Mouse (Mus musculus) embryonic stem cell, embryonic (primary cell): Measurements from ENCODE around the gene Polr2a.

Source experiments
- CTCF ChIA-PET, 4 experiments: fragments of 300-600 bp in 2 of 4; fragments of 350-600 bp in 2 of 4; sonication (Branson Sonifier 250); formaldehyde crosslinking; loops; one replicate each; lab custom pipeline; 2022; ENCODE audit warnings: inconsistent platforms in 2 of 4; lab: Charles Lee
- POLR2A ChIA-PET, 4 experiments: fragments of 300-600 bp in 2 of 4; fragments of 350-600 bp in 2 of 4; sonication (Branson Sonifier 250); formaldehyde crosslinking; loops; one replicate each; lab custom pipeline; 2022; ENCODE audit warnings: antibody characterized with exemption in 4 of 4, inconsistent platforms in 1 of 4; lab: Charles Lee

The Polr2a gene

GRCm38 (mm10) chr11:69795983-69796435 lies 37.6 kb upstream of the Polr2a start:
- ChIA-PET CTCF (interaction anchor here in 2 of 4 experiments (0.5 kb wide), 2 partner anchors 34 to 80 kb away, joined by 4 to 7 read pairs; partner anchors contain the start of gene Slc35g3 (in 1 of the 2)), POLR2A (interaction anchor here in 3 of 4 experiments (0.9 to 12.8 kb wide), 21 partner anchors 8 to 184 kb away, joined by 3 to 168 read pairs (median 5); partner anchors contain the start of genes Eif5a (in 2 of the 3), Nlgn2 (in 2 of the 3), Tmem102 (in 2 of the 3) and Tmem256 (in 2 of the 3))

GRCm38 (mm10) chr11:69795168-69795982 lies 36.9 kb upstream of the Polr2a start, which contains the start of gene Chrnb1:
Chrnb1 (minus strand) TSS chr11:69795943.
- ChIA-PET POLR2A (interaction anchor here in 3 of 4 experiments (0.6 to 12.8 kb wide), 48 partner anchors 8 to 216 kb away, joined by 3 to 168 read pairs (median 4); partner anchors contain the start of genes Eif5a (in 2 of the 3), Tmem102 (in 2 of the 3), Wrap53 (in 2 of the 3) and Ctdnep1 (in 1 of the 3)), CTCF (interaction anchor here in 3 of 4 experiments (0.6 to 1.1 kb wide), 12 partner anchors 9 to 210 kb away, joined by 3 to 10 read pairs (median 4); partner anchors contain the start of gene Acap1 (in 1 of the 3))

- CTCF ChIA-PET: no interaction called here
- POLR2A ChIA-PET: interaction anchor here (0.5 to 2.5 kb wide), 15 partner anchors 9 to 212 kb away, joined by 3 to 8 read pairs (median 4); partner anchors contain the start of genes Polr2a (in 1 of the 4) and Tmem256 (in 1 of the 4)
These were observed 35.0 kb upstream of the Polr2a start for GRCm38 (mm10) chr11:69793429-69793828.

- ChIA-PET CTCF (interaction anchor here in 1 of 4 experiments (0.7 kb wide), 1 partner anchor 28 kb away, joined by 3 read pairs; no protein-coding TSS in a partner anchor), POLR2A (interaction anchor here in 3 of 4 experiments (0.7 to 4.0 kb wide), 4 partner anchors 10 to 186 kb away, joined by 3 to 21 read pairs (median 6); partner anchors contain the start of gene Fgf11 (in 2 of the 3))
These were observed 33.0 kb upstream of the Polr2a start for GRCm38 (mm10) chr11:69791420-69791819.

- ChIA-PET CTCF (interaction anchor here in 1 of 4 experiments (0.7 kb wide), 1 partner anchor 224 kb away, joined by 3 read pairs; no protein-coding TSS in a partner anchor), POLR2A (interaction anchor here in 3 of 4 experiments (0.9 to 6.8 kb wide), 13 partner anchors 11 to 135 kb away, joined by 3 to 168 read pairs (median 3); partner anchors contain the start of genes Fgf11 (in 2 of the 3), Chrnb1 (in 1 of the 3), Polr2a (in 1 of the 3) and Tmem102 (in 1 of the 3))
These were observed 31.0 kb upstream of the Polr2a start for GRCm38 (mm10) chr11:69789431-69789830.

GRCm38 (mm10) chr11:69787306-69787705 lies 28.9 kb upstream of the Polr2a start:
- CTCF ChIA-PET: interaction anchor here in 1 of 4 experiments (0.6 to 1.0 kb wide), 2 partner anchors 8 to 89 kb away, joined by 3 to 7 read pairs; no protein-coding TSS in a partner anchor
- POLR2A ChIA-PET: interaction anchor here in 2 of 4 experiments (0.6 to 6.8 kb wide), 6 partner anchors 12 to 98 kb away, joined by 3 to 168 read pairs (median 44); partner anchors contain the start of genes Fgf11 (in 2 of the 2), Tmem102 (in 2 of the 2), Chrnb1 (in 1 of the 2) and Nlgn2 (in 1 of the 2)

GRCm38 (mm10) chr11:69784793-69785272 lies 26.4 kb upstream of the Polr2a start:
- CTCF ChIA-PET: interaction anchor here in 3 of 4 experiments (0.5 to 2.2 kb wide), 16 partner anchors 8 to 259 kb away, joined by 3 to 11 read pairs (median 3); partner anchors contain the start of genes Eif5a (in 1 of the 3) and Fgf11 (in 1 of the 3)
- POLR2A ChIA-PET: interaction anchor here (0.5 to 6.8 kb wide), 93 partner anchors 9 to 884 kb away, joined by 3 to 168 read pairs (median 4); partner anchors contain the start of genes Eif5a (in 3 of the 4), Fgf11 (in 3 of the 4), Nlgn2 (in 3 of the 4) and Tmem256 (in 3 of the 4)

GRCm38 (mm10) chr11:69781828-69782227 lies 23.4 kb upstream of the Polr2a start:
- CTCF ChIA-PET: interaction anchor here in 3 of 4 experiments (0.6 to 1.1 kb wide), 3 partner anchors 27 to 240 kb away, joined by 3 to 7 read pairs (median 3); no protein-coding TSS in a partner anchor
- POLR2A ChIA-PET: interaction anchor here in 3 of 4 experiments (0.5 to 4.8 kb wide), 30 partner anchors 11 to 168 kb away, joined by 3 to 57 read pairs (median 6); partner anchors contain the start of genes Nlgn2 (in 3 of the 3), Chrnb1 (in 2 of the 3), Polr2a (in 2 of the 3) and Tmem256 (in 2 of the 3)

- ChIA-PET POLR2A (interaction anchor here (0.6 to 5.9 kb wide), 23 partner anchors 9 to 202 kb away, joined by 3 to 69 read pairs (median 5); partner anchors contain the start of genes Fgf11 (in 2 of the 4), Ctdnep1 (in 1 of the 4), Nlgn2 (in 1 of the 4) and Polr2a (in 1 of the 4)), CTCF (interaction anchor here in 1 of 4 experiments (1.1 kb wide), 1 partner anchor 102 kb away, joined by 3 read pairs; no protein-coding TSS in a partner anchor)
These were observed 20.5 kb upstream of the Polr2a start for GRCm38 (mm10) chr11:69778985-69779384.

GRCm38 (mm10) chr11:69778258-69778982 lies 20.0 kb upstream of the Polr2a start:
- CTCF ChIA-PET: interaction anchor here in 2 of 4 experiments (0.6 to 1.1 kb wide), 2 partner anchors 102 to 175 kb away, joined by 3 read pairs; no protein-coding TSS in a partner anchor
- POLR2A ChIA-PET: interaction anchor here (0.6 to 5.9 kb wide), 31 partner anchors 7 to 202 kb away, joined by 3 to 69 read pairs (median 5); partner anchors contain the start of genes Fgf11 (in 2 of the 4), Ctdnep1 (in 1 of the 4), Eif5a (in 1 of the 4) and Nlgn2 (in 1 of the 4)

- CTCF ChIA-PET: interaction anchor here in 1 of 4 experiments (0.6 kb wide), 1 partner anchor 175 kb away, joined by 3 read pairs; no protein-coding TSS in a partner anchor
- POLR2A ChIA-PET: interaction anchor here (0.6 to 5.9 kb wide), 25 partner anchors 8 to 144 kb away, joined by 3 to 69 read pairs (median 5); partner anchors contain the start of genes Fgf11 (in 2 of the 4), Eif5a (in 1 of the 4), Nlgn2 (in 1 of the 4) and Polr2a (in 1 of the 4)
These were observed 19.2 kb upstream of the Polr2a start for GRCm38 (mm10) chr11:69777504-69778257.

- ChIA-PET CTCF (interaction anchor here in 3 of 4 experiments (0.6 to 2.1 kb wide), 4 partner anchors 9 to 1257 kb away, joined by 3 to 8 read pairs (median 4); partner anchors contain the start of gene 6330403K07Rik (in 1 of the 3)), POLR2A (interaction anchor here (0.6 to 5.9 kb wide), 28 partner anchors 8 to 453 kb away, joined by 3 to 69 read pairs (median 5); partner anchors contain the start of genes Polr2a (in 2 of the 4), Slc35g3 (in 2 of the 4), Tmem102 (in 2 of the 4) and Cntrob (in 1 of the 4))
These were observed 18.1 kb upstream of the Polr2a start for GRCm38 (mm10) chr11:69776488-69776887.

GRCm38 (mm10) chr11:69775716-69776115 lies 17.3 kb upstream of the Polr2a start:
- ChIA-PET POLR2A (interaction anchor here (0.6 to 5.9 kb wide), 37 partner anchors 8 to 452 kb away, joined by 3 to 69 read pairs (median 4); partner anchors contain the start of genes Polr2a (in 2 of the 4), Slc35g3 (in 2 of the 4), Tmem102 (in 2 of the 4) and Tmem256 (in 2 of the 4)), CTCF (interaction anchor here in 3 of 4 experiments (0.6 to 2.1 kb wide), 5 partner anchors 9 to 201 kb away, joined by 3 to 8 read pairs (median 4); no protein-coding TSS in a partner anchor)

GRCm38 (mm10) chr11:69774961-69775360 lies 16.5 kb upstream of the Polr2a start:
- ChIA-PET CTCF (interaction anchor here in 1 of 4 experiments (1.3 to 2.1 kb wide), 2 partner anchors 102 to 159 kb away, joined by 4 to 5 read pairs; no protein-coding TSS in a partner anchor), POLR2A (interaction anchor here (0.5 to 5.9 kb wide), 25 partner anchors 8 to 205 kb away, joined by 3 to 69 read pairs (median 5); partner anchors contain the start of genes Polr2a (in 2 of the 4), Tmem102 (in 2 of the 4), 2810408A11Rik (in 1 of the 4) and Acap1 (in 1 of the 4))
